Mouse (Mus musculus) embryonic facial prominence, embryonic 13.5 days (tissue): ENCODE measurements at regions not wholly inside any gene's neighbourhood (a gene's known extent, or its start where the extent isn't known, plus 50 kb on each side); places are given as distances from the start of the nearest gene placed in this dataset.

Experiments
- ATAC-seq: fragments of 200-750 bp; cut with Nextera tagmentation; 2 replicates; pipeline ENCODE4 v1.8.0; 2017; ENCODE audit warnings: low read depth; ENCODE audit not compliant: insufficient number of reproducible peaks, insufficient read depth, low FRiP score, low TSS enrichment
- H3K27ac ChIP-seq: fragments of 300-500 bp; sonication (generic); 2 replicates; pipeline ENCODE4 v1.5.1; 2015; ENCODE audit warnings: moderate library complexity, mild to moderate bottlenecking, inconsistent platforms
- H3K27me3 ChIP-seq: fragments of 300-500 bp; sonication (generic); 2 replicates; pipeline ENCODE4 v1.6.1; 2015; ENCODE audit warnings: mild to moderate bottlenecking, inconsistent platforms
- H3K36me3 ChIP-seq: fragments of 300-500 bp; sonication (generic); 2 replicates; pipeline ENCODE4 v1.6.1; 2015; ENCODE audit warnings: mild to moderate bottlenecking, inconsistent platforms
- H3K4me1 ChIP-seq: fragments of 300-500 bp; sonication (generic); 2 replicates; pipeline ENCODE4 v1.6.1; 2015; ENCODE audit warnings: inconsistent platforms
- H3K4me2 ChIP-seq: fragments of 300-500 bp; sonication (generic); 2 replicates; pipeline ENCODE4 v1.6.1; 2015; ENCODE audit warnings: moderate library complexity, mild to moderate bottlenecking, inconsistent platforms
- H3K4me3 ChIP-seq: fragments of 300-500 bp; sonication (generic); 2 replicates; pipeline ENCODE4 v1.5.1; 2015; ENCODE audit warnings: mild to moderate bottlenecking, inconsistent platforms
- H3K9ac ChIP-seq: fragments of 300-500 bp; sonication (generic); 2 replicates; pipeline ENCODE4 v1.6.1; 2015; ENCODE audit warnings: mild to moderate bottlenecking, inconsistent platforms
- H3K9me3 ChIP-seq: fragments of 300-500 bp; sonication (generic); 2 replicates; pipeline ENCODE4 v1.6.1; 2016; ENCODE audit warnings: inconsistent platforms
- WGBS: fragments of 180-500 bp; shearing (Covaris S2); methylation state at CpG from one replicate; pipeline ENCODE4 v1.1.7; 2015; ENCODE audit warnings: mixed read lengths; 5-methylcytosine and 5-hydroxymethylcytosine counted together

DNA sequence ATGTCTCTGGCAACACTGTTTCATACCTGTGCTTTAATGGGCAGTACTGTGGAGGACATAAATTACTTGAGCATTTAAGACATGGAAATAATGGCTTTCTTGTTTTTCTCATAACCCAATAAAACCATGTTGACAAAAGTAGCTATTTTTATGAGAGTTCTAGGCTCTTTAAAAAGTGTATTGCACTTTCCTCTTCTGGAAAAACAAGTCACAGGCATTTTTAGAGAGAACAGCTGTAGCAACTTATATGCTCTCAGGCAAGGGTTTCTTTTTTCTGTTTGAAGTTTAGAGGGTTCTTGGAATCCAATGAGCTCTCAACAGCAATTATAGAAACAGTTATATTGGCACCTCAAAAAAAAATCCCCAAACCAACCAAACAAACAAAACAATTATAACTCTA, 153.6 kb downstream of the Ackr3 start:
- Histone ChIP-seq H3K9me3 (no peaks in the 10 kb centered on the region), H3K4me1 (peaks cover 42% of the 10 kb centered on the region), H3K4me2 (no peak overlapping the region), H3K27ac (peak overlapping the region; percentile 61; the same call in 1 of the 2 replicates), H3K36me3 (no peaks in the 10 kb centered on the region), H3K27me3 (no peaks in the 10 kb centered on the region), H3K9ac (no peak overlapping the region), H3K4me3 (no peak overlapping the region)
- ATAC-seq = no peak

DNA sequence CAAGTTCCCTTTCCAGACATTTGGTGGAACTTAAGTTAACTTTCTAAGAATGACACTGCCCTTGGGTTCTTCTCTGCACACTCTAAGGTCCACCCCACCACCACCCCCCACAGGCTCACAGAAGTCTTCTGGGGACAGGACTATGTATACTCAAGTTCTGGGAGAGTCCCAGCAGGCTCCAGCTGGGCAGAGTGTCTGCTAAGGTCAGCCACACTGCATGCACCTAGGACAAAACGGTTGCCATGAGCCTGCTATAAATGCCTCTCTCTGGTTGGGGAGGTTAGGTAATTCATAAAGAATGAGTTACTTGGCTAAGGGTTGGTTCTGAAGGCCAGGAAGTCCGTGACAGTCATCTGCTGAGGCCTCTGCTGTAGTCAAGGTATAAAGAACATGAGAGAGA, 155.2 kb downstream of the Ackr3 start:
- Histone ChIP-seq H3K27me3 (no peaks in the 10 kb centered on the region), H3K4me2 (no peak overlapping the region), H3K4me3 (no peak overlapping the region), H3K9me3 (no peaks in the 10 kb centered on the region), H3K36me3 (no peaks in the 10 kb centered on the region), H3K27ac (no peak overlapping the region), H3K4me1 (peaks cover 28% of the 10 kb centered on the region), H3K9ac (no peak overlapping the region)
- no peak for ATAC-seq
- 86% methylated on average over 2 of the region's 2 CpGs for WGBS

DNA sequence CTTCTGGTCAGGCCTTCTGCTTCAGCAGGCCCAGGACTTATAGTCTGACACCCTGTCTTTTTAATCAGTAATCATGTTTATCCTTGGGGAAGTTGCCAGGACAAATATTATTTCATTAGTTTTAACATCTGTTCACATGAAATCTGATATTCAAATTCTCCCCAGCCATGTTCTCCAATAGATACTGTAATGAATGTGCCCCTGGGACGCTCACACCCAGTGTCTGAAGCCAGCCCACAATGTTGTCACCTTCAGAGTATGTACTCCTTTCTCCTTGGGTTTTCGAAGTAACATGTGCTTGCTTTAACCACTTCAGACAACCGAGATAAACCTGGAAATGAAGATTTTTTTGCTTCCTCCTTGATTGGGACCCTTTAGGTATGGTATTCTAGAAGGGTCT, 156.3 kb downstream of the Ackr3 start:
- H3K4me3 ChIP-seq = no peak overlapping the region
- H3K36me3 ChIP-seq = no peaks in the 10 kb centered on the region
- no peak overlapping the region for H3K27ac ChIP-seq
- 68% methylated on average over 3 of the region's 3 CpGs for WGBS
- H3K27me3 ChIP-seq = no peaks in the 10 kb centered on the region
- H3K9me3 ChIP-seq = no peaks in the 10 kb centered on the region
- no peak for ATAC-seq
- H3K4me2 ChIP-seq = no peak overlapping the region
- H3K9ac ChIP-seq = no peak overlapping the region
- H3K4me1 ChIP-seq = peaks cover 31% of the 10 kb centered on the region

DNA sequence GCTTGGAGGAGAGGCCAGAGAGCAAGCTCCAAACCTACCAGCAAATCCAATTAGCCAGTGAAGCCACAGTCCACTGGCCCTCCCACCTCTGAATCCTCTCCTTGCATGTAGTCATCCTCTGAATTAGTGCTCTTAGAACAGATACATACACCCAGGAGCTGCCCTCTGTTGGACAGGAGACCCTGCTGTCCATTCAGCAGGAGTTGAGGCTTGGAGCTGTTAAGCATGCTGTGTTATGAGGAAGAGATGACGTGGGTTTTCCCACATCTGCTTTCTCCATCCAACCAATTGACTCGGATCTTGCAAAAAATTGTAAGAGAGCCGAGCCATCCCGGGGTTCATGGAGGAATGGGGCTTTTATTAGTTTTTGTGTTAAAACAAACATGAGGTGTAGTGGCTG, 160.7 kb downstream of the Ackr3 start:
- Histone ChIP-seq H3K4me2 (no peak overlapping the region), H3K9ac (no peak overlapping the region), H3K4me1 (peaks cover 18% of the 10 kb centered on the region; the same call in 1 of the 2 replicates), H3K4me3 (no peak overlapping the region), H3K27ac (no peak overlapping the region), H3K27me3 (no peaks in the 10 kb centered on the region), H3K36me3 (no peaks in the 10 kb centered on the region), H3K9me3 (no peaks in the 10 kb centered on the region)
- ATAC-seq = no peak
- 74% methylated on average over 4 of the region's 4 CpGs for WGBS

DNA sequence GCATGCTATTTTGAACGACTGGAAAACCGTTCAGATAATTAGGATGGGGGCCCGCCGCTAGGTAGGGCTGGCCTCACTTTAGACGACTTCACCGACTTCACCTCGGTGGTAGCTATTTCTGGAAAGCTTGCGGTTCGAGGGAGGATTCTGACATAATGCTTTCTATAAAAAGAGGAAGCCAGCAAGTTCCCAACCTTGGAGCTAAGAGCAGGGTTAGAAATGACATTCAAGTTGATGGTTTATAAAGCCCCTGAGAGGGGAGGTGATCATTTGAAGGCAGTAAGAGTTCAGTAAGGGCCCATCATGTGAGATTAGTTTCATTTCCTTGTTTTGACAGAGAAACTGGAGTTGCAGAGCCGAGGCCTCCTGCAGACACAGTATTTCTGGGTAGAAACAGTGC, 164.8 kb downstream of the Ackr3 start:
- 59% methylated on average over 10 of the region's 10 CpGs for WGBS
- Histone ChIP-seq H3K27me3 (no peaks in the 10 kb centered on the region), H3K9me3 (no peaks in the 10 kb centered on the region), H3K4me2 (no peak overlapping the region), H3K4me3 (no peak overlapping the region), H3K4me1 (peaks cover 8% of the 10 kb centered on the region; the same call in 1 of the 2 replicates), H3K36me3 (no peaks in the 10 kb centered on the region), H3K27ac (peak overlapping the region; percentile 13; the same call in 1 of the 2 replicates), H3K9ac (no peak overlapping the region)
- ATAC-seq = no peak

DNA sequence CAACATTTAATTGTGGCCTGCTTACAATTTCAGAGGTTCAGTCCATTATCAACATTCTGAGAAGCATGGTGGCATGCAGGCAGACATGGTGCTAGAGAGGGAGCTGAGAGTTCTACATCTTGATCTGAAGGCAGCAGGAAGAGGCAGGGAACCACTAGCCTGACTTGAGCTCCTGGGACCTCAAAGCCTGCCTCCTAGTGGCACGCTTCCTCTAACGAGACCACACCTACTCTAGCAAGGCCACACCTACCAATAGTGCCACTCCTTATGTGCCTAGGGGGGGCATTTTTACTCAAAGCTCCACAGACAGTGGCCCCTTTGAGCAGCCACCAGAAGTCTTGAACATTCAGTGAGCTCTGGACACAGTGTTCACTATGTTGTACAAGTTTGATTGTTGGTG, 165.5 kb downstream of the Ackr3 start:
- Histone ChIP-seq H3K4me3 (no peak overlapping the region), H3K4me2 (no peak overlapping the region), H3K9me3 (no peaks in the 10 kb centered on the region), H3K36me3 (no peaks in the 10 kb centered on the region), H3K27ac (peak overlapping the region; percentile 13; the same call in 1 of the 2 replicates), H3K27me3 (no peaks in the 10 kb centered on the region), H3K9ac (no peak overlapping the region), H3K4me1 (peaks cover 9% of the 10 kb centered on the region)
- 88% methylated on average over 2 of the region's 2 CpGs for WGBS
- no peak for ATAC-seq

DNA sequence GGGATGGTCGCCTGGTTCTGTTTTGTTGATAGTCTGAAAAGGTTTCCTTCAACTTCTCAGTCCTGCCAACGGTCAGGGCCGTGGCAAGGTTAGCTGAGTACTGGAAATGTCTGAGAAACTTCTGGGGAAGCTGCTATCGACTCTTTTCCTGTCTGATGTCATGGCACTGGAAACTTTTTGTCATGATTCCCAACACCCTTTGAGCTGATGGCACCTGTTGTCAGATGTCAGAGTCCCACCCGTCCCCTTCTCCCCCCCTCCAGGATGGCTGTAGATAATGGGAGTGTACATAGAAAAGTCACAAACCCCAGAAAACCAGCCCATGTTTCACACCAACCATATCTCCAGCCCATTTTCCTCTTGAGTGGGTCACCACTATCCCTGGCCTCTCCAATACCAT, 167.0 kb downstream of the Ackr3 start:
- Histone ChIP-seq H3K4me2 (no peak overlapping the region), H3K4me3 (no peak overlapping the region), H3K27me3 (no peaks in the 10 kb centered on the region), H3K9ac (no peak overlapping the region), H3K9me3 (no peaks in the 10 kb centered on the region), H3K4me1 (peaks cover 15% of the 10 kb centered on the region), H3K27ac (no peak overlapping the region), H3K36me3 (no peaks in the 10 kb centered on the region)
- 83% methylated on average over 5 of the region's 5 CpGs for WGBS
- no peak for ATAC-seq

DNA sequence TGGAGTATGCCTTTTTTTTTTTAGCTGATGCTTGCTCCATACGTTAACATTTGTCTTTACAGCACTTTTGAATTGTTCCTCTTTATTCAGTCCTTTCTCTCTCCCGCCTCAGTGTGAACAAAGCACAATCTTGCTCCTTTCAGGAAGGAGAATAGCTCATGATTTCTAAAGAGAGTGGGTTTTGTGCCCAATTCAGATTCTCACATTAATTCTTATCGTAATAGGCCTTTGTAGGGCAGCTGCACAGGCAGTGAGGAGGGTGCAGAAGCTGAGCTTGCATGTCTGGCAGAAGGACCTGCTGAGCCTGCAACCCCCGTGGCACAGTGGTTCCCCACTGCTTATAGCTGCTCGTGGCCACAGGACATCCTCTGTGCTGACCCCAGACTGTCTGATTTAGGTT, 169.2 kb downstream of the Ackr3 start:
- no peak overlapping the region for H3K9ac ChIP-seq

DNA sequence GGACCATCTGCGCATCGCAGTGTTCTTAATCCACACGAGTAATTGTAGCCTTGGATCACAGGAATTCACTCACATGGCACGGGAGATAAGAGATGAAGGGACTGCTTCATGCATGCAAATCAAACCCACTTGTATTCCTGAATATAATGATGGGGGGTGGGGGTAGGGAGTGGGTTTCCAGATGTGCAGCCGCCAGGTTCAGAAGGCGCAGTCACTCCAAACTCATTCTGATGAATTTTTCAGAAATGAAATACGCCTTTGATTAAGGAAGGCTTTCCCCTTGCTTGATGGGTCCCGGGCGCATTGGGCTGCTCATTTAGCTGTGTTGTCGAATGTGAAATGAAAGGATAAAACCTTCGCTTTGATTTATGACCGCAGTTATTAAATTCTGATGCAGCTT, 170.7 kb downstream of the Ackr3 start:
- 46% methylated on average over 12 of the region's 12 CpGs for WGBS
- Histone ChIP-seq H3K27ac (peak overlapping the region; percentile 33; the same call in 1 of the 2 replicates), H3K4me3 (no peak overlapping the region), H3K36me3 (no peaks in the 10 kb centered on the region), H3K4me2 (0 out of 2 replicates have a peak overlapping the region, but pooled peaks have one; percentile 3), H3K9me3 (no peaks in the 10 kb centered on the region), H3K9ac (no peak overlapping the region), H3K27me3 (no peaks in the 10 kb centered on the region), H3K4me1 (peaks cover 19% of the 10 kb centered on the region)
- ATAC-seq = no peak

More for the DNA sequence above, 169.2 kb downstream of the Ackr3 start:
- Histone ChIP-seq H3K36me3 (no peaks in the 10 kb centered on the region), H3K4me1 (peaks cover 15% of the 10 kb centered on the region), H3K9me3 (no peaks in the 10 kb centered on the region), H3K27me3 (no peaks in the 10 kb centered on the region), H3K4me3 (no peak overlapping the region), H3K4me2 (no peak overlapping the region), H3K27ac (no peak overlapping the region)
- 84% methylated on average over 5 of the region's 5 CpGs for WGBS
- no peak for ATAC-seq

DNA sequence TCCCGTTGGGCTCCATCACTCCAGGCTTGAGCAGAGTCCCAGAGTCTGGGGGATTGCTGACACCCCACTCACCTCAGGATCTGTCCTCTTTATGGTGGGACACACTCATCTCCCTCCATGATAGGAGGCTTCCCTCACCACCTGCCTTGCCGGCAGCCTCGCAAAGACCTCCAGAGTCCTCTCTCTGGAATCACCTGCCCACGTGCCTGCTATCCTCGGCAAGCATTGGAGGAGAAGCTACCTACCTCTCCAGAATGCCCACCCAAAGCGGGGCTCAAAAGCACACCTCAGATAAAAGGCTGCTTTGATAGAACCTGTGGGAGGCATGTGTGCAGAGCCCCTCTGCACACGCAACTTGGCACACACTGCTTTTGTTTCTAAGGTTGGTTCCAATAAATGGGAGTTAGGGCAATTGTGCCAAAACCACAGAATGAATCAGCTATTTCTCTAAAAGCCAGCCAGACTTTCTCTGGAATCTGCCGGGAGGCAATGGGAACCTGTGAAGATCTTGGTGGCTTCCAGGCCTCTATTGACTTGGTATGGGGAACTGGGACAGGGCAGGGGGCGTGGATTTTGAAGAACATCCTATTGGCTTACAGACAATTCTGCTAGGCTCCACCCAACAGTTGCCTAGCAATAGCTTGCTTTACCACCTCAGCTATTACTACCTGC, 176.4 kb downstream of the Ackr3 start:
- Histone ChIP-seq H3K9ac (no peak overlapping the region), H3K27ac (no peak overlapping the region), H3K4me1 (peaks cover 20% of the 10 kb centered on the region), H3K27me3 (no peaks in the 10 kb centered on the region), H3K4me3 (no peak overlapping the region), H3K4me2 (no peak overlapping the region), H3K36me3 (no peaks in the 10 kb centered on the region), H3K9me3 (no peaks in the 10 kb centered on the region)
- ATAC-seq = no peak
- WGBS = 75% methylated on average over 9 of the region's 9 CpGs

DNA sequence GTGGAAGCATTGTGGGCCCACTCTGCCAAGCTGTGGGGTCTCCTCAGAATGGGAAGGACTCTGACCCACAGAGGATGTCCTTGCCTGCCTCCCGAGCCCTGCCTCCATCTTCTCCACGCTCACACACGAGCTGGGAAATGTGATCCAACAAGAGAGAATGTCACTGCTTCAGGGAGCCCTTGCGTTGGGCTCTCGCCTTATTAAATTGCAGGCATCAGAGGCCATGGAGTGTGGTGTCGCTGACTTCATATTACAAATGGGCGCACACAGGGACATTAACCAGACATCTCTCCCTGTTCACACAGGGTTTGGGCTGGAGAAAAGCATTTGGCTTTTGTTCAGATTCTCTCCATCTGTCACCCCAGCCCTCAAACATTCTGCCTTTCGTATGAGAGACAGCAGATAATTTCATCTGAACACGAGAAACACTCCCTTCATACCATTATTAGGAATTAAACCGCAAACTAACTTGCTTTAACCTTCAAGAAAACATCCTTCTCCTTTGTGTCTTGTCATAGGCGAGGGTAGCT, 179.2 kb downstream of the Ackr3 start:
- Histone ChIP-seq H3K36me3 (no peaks in the 10 kb centered on the region), H3K27ac (no peak overlapping the region), H3K9me3 (no peaks in the 10 kb centered on the region), H3K4me1 (peaks cover 25% of the 10 kb centered on the region), H3K4me3 (no peak overlapping the region), H3K27me3 (no peaks in the 10 kb centered on the region), H3K9ac (no peak overlapping the region), H3K4me2 (no peak overlapping the region)
- ATAC-seq = no peak
- 61% methylated on average over 11 of the region's 11 CpGs for WGBS

DNA sequence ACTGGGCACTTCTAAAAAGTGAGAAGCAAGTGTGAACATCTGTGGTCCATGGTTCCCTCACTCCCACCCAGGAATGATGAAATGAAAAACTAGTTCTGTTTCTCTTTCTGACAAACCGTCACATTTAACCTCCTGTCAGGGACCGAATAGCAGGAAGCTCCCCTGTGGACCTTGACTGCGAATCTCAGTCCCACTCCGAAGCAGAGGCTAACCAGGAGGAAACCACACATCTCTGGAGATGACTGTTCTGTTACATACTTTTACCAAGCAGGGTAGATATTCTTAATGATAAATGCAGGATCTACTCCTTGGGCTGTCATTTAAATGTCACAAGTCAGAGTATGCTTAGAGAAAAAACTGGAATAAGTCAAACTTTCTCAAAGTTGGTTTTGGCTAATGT, 181.2 kb downstream of the Ackr3 start:
- H3K9ac ChIP-seq = no peak overlapping the region
- H3K27ac ChIP-seq = no peak overlapping the region
- ATAC-seq = no peak
- no peaks in the 10 kb centered on the region for H3K36me3 ChIP-seq
- H3K9me3 ChIP-seq = no peaks in the 10 kb centered on the region
- WGBS = 67% methylated on average over 4 of the region's 4 CpGs
- peaks cover 20% of the 10 kb centered on the region for H3K4me1 ChIP-seq
- H3K4me2 ChIP-seq = no peak overlapping the region
- H3K4me3 ChIP-seq = no peak overlapping the region
- no peaks in the 10 kb centered on the region for H3K27me3 ChIP-seq
